Mouse (Mus musculus): Measurements from ENCODE around the gene Lrrc46.

Lrrc46 gene

GRCm38 (mm10) chr11:97048090-97048650, 7.0 kb upstream of the Lrrc46 start:
- DNase-seq, result no peak

- DNase-seq, result no peak
Observed at GRCm38 (mm10) chr11:97045861-97046260, 4.7 kb upstream of the Lrrc46 start.

- no peak for DNase-seq
Observed at GRCm38 (mm10) chr11:97044902-97045301, 3.7 kb upstream of the Lrrc46 start.

GRCm38 (mm10) chr11:97040301-97041021, 746 bp downstream of the Lrrc46 start:
- DNase-seq, result no peak

GRCm38 (mm10) chr11:97038881-97039280, 2.3 kb downstream of the Lrrc46 start:
- no peak for DNase-seq

GRCm38 (mm10) chr11:97036141-97036540, 5.1 kb downstream of the Lrrc46 start:
- DNase-seq, result peak; percentile 59

GRCm38 (mm10) chr11:97033781-97034180, 7.4 kb downstream of the Lrrc46 start:
- no peak for DNase-seq

GRCm38 (mm10) chr11:97032499-97032898, 8.7 kb downstream of the Lrrc46 start:
- DNase-seq, result no peak

GRCm38 (mm10) chr11:97031977-97032376, 9.2 kb downstream of the Lrrc46 start:
- peak; percentile 33 for DNase-seq

GRCm38 (mm10) chr11:97030426-97030825, 10.8 kb downstream of the Lrrc46 start:
- DNase-seq, result no peak

- DNase-seq, result peak; percentile 91
Observed at GRCm38 (mm10) chr11:97029686-97030417, 11.4 kb downstream of the Lrrc46 start, which contains the start of gene Scrn2. Gene Scrn2, plus strand, starts transcription at chr11:97029938.

- peak; percentile 94 for DNase-seq
Observed at GRCm38 (mm10) chr11:97025721-97026344, 15.4 kb downstream of the Lrrc46 start.

- DNase-seq, result peak; percentile 34
Observed at GRCm38 (mm10) chr11:97024977-97025376, 16.2 kb downstream of the Lrrc46 start.

GRCm38 (mm10) chr11:97021873-97022484, 19.2 kb downstream of the Lrrc46 start:
- peak; percentile 88 for DNase-seq

- no peak for DNase-seq
Observed at GRCm38 (mm10) chr11:97021121-97021765, 20.0 kb downstream of the Lrrc46 start.

- no peak for DNase-seq
Observed at GRCm38 (mm10) chr11:97019345-97019708, 21.9 kb downstream of the Lrrc46 start.

- peak; percentile 53 for DNase-seq
Observed at GRCm38 (mm10) chr11:97018583-97019344, 22.4 kb downstream of the Lrrc46 start.

- peak; percentile 34 for DNase-seq
Observed at GRCm38 (mm10) chr11:97017696-97018582, 23.3 kb downstream of the Lrrc46 start.

- no peak for DNase-seq
Observed at GRCm38 (mm10) chr11:97013121-97013670, 28.0 kb downstream of the Lrrc46 start, which contains the start of gene Sp6. Gene Sp6, plus strand, starts transcription at chr11:97013394.

- no peak for DNase-seq
Observed at GRCm38 (mm10) chr11:97009198-97009790, 31.9 kb downstream of the Lrrc46 start.
